Mouse (Mus musculus): ENCODE measurements around the gene Alpl. TPM values are rescaled to one million over a fixed set of nuclear protein-coding genes. Genes with fewer than 3 reads are reported as not detected.

Alpl gene
- polyA plus RNA-seq (2014; fragmentation: Illumina TruSeq; extraction: RNeasy Lipid Tissue Mini Kit (QIAGEN cat#74804); ENCODE audit: low read depth, low replicate concordance): 1.6 TPM

GRCm38 (mm10) chr4:137795611-137796557, at the start of gene Alpl:
TSS of gene Alpl (minus strand) at chr4:137796384.

Other genes with a start within 250 kb of the Alpl start
- gene Ldlrad2, start 221.8 kb downstream of the Alpl start, polyA plus RNA-seq (2014; fragmentation: Illumina TruSeq; extraction: RNeasy Lipid Tissue Mini Kit (QIAGEN cat#74804); ENCODE audit: low read depth, low replicate concordance): not detected
- gene Usp48, start 202.6 kb downstream of the Alpl start, polyA plus RNA-seq (2014; fragmentation: Illumina TruSeq; extraction: RNeasy Lipid Tissue Mini Kit (QIAGEN cat#74804); ENCODE audit: low read depth, low replicate concordance): 66.2 TPM
- gene Rap1gap, start 131.7 kb downstream of the Alpl start, polyA plus RNA-seq (2014; fragmentation: Illumina TruSeq; extraction: RNeasy Lipid Tissue Mini Kit (QIAGEN cat#74804); ENCODE audit: low read depth, low replicate concordance): 0.21 TPM
- gene Ece1, start 65.9 kb upstream of the Alpl start, polyA plus RNA-seq (2014; fragmentation: Illumina TruSeq; extraction: RNeasy Lipid Tissue Mini Kit (QIAGEN cat#74804); ENCODE audit: low read depth, low replicate concordance): 2.0 TPM
- gene Eif4g3, start 196.6 kb upstream of the Alpl start, polyA plus RNA-seq (2014; fragmentation: Illumina TruSeq; extraction: RNeasy Lipid Tissue Mini Kit (QIAGEN cat#74804); ENCODE audit: low read depth, low replicate concordance): 92.2 TPM